Mouse (Mus musculus) CH12.LX (cell line): Measurements from ENCODE around the gene Tnpo2. TPM values are rescaled to one million over a fixed set of nuclear protein-coding genes. Genes with fewer than 3 reads are reported as not detected.

Experiments used
- DNase-seq: peaks from one replicate; pipeline ENCODE4 v3.0.0-alpha.2; 2013; ENCODE audit errors: extremely low read depth
- H3K27ac ChIP-seq: 2 replicates; pipeline ENCODE4 v1.5.1; 2012; ENCODE audit warnings: low read depth, mild to moderate bottlenecking, control low read depth, moderate library complexity; ENCODE audit not compliant: insufficient read depth
- H3K27me3 ChIP-seq: replicated peaks from 2 replicates; pipeline ENCODE3; 2012; ENCODE audit warnings: inconsistent platforms
- H3K36me3 ChIP-seq, 2 experiments: replicated peaks in 1 of 2; 2 replicates each; pipeline versions ENCODE3 to v1.6.1; 2012; ENCODE audit warnings: inconsistent platforms in 1 of 2, low read length in 1 of 2, mild to moderate bottlenecking in 1 of 2, mixed read lengths in 1 of 2, moderate library complexity in 1 of 2; ENCODE audit not compliant: control insufficient read depth in 1 of 2, insufficient read depth in 1 of 2
- H3K4me1 ChIP-seq, 2 experiments: 2 replicates each; pipeline ENCODE4 v1.6.1; 2012; ENCODE audit warnings: inconsistent platforms in 1 of 2, moderate library complexity in 1 of 2; ENCODE audit not compliant: insufficient read depth in 2 of 2, control insufficient read depth in 1 of 2
- H3K4me2 ChIP-seq: 2 replicates; pipeline ENCODE4 v1.6.1; 2012; ENCODE audit warnings: low read depth, mild to moderate bottlenecking, control low read depth; ENCODE audit not compliant: poor library complexity, insufficient read depth, severe bottlenecking
- H3K4me3 ChIP-seq, 3 experiments: fragments of 150-350 bp in 1 of 3; sonication (generic) in 1 of 3; replicated peaks in 1 of 3; 2 replicates each; pipeline versions ENCODE3 to v1.5.1; 2011 to 2012; ENCODE audit warnings: low read depth in 2 of 3, low read length in 2 of 3, mild to moderate bottlenecking in 2 of 3, moderate library complexity in 2 of 3, control low read depth in 1 of 3, improper control_type of control experiment in 1 of 3, inconsistent platforms in 1 of 3, mixed read lengths in 1 of 3; ENCODE audit not compliant: poor library complexity in 1 of 3
- H3K79me2 ChIP-seq: replicated peaks from 2 replicates; pipeline ENCODE4 v1.6.1; 2012; ENCODE audit warnings: mild to moderate bottlenecking, moderate library complexity; ENCODE audit not compliant: control insufficient read depth, poor library complexity, insufficient read depth, severe bottlenecking; ENCODE audit errors: extremely low read depth
- H3K9ac ChIP-seq: 2 replicates; pipeline ENCODE4 v1.6.1; 2012; ENCODE audit warnings: low read depth, mild to moderate bottlenecking, control low read depth, moderate library complexity; ENCODE audit not compliant: insufficient read depth
- H3K9me3 ChIP-seq: replicated peaks from 2 replicates; pipeline ENCODE3; 2012; ENCODE audit warnings: low read length, inconsistent platforms, mixed read lengths
- BHLHE40 ChIP-seq: IDR thresholded peaks from 2 replicates; pipeline ENCODE4 v1.6.1; 2011; ENCODE audit warnings: mild to moderate bottlenecking, low read depth, low read length, improper control_type of control experiment
- CHD1 ChIP-seq: IDR thresholded peaks from 2 replicates; pipeline ENCODE4 v1.6.1; 2012; ENCODE audit warnings: low read depth, low read length, improper control_type of control experiment, inconsistent platforms
- CHD2 ChIP-seq: IDR thresholded peaks from 2 replicates; pipeline ENCODE4 v1.6.1; 2011; ENCODE audit warnings: low read length, improper control_type of control experiment
- CTCF ChIP-seq, 2 experiments: IDR thresholded peaks in 1 of 2; conservative IDR thresholded peaks in 1 of 2; 2 replicates each; pipeline ENCODE4 v1.5.1; 2011 to 2012; ENCODE audit warnings: low read depth in 2 of 2, low read length in 2 of 2, improper control_type of control experiment in 1 of 2, inconsistent platforms in 1 of 2, mild to moderate bottlenecking in 1 of 2, moderate library complexity in 1 of 2
- E2F4 ChIP-seq: IDR thresholded peaks from 2 replicates; pipeline ENCODE4 v1.6.1; 2011; ENCODE audit warnings: low read depth, low read length, improper control_type of control experiment; ENCODE audit not compliant: insufficient replicate concordance
- ELF1 ChIP-seq: IDR thresholded peaks from 2 replicates; pipeline ENCODE4 v1.6.1; 2014; ENCODE audit warnings: low read depth, mild to moderate bottlenecking, inconsistent platforms, low read length, improper control_type of control experiment
- EP300 ChIP-seq: IDR thresholded peaks from 2 replicates; pipeline ENCODE4 v1.6.1; 2011; ENCODE audit warnings: low read length, improper control_type of control experiment
- ETS1 ChIP-seq: conservative IDR thresholded peaks from 2 replicates; pipeline ENCODE4 v1.6.1; 2012; ENCODE audit warnings: low read depth, mild to moderate bottlenecking, inconsistent platforms, low read length, improper control_type of control experiment, moderate library complexity
- GABPA ChIP-seq: IDR thresholded peaks from 2 replicates; pipeline ENCODE4 v1.6.1; 2012; ENCODE audit warnings: low read depth, low read length, improper control_type of control experiment, inconsistent platforms; ENCODE audit not compliant: insufficient replicate concordance
- HCFC1 ChIP-seq: IDR thresholded peaks from 2 replicates; pipeline ENCODE4 v1.6.1; 2012; ENCODE audit warnings: low read depth, mild to moderate bottlenecking, inconsistent platforms, low read length, improper control_type of control experiment
- IRF4 ChIP-seq: IDR thresholded peaks from 2 replicates; pipeline ENCODE4 v1.6.1; 2014; ENCODE audit warnings: low read depth, mild to moderate bottlenecking, inconsistent platforms, low read length, improper control_type of control experiment
- JUN ChIP-seq: IDR thresholded peaks from 2 replicates; pipeline ENCODE4 v1.6.1; 2011; ENCODE audit warnings: low read depth, mild to moderate bottlenecking, low read length, improper control_type of control experiment, moderate library complexity; ENCODE audit not compliant: insufficient read depth
- JUND ChIP-seq: conservative IDR thresholded peaks from 2 replicates; pipeline ENCODE4 v1.6.1; 2011; ENCODE audit warnings: low read depth, low read length, improper control_type of control experiment
- KAT2A ChIP-seq: IDR thresholded peaks from 2 replicates; pipeline ENCODE4 v1.6.1; 2012; ENCODE audit warnings: low read length, improper control_type of control experiment, inconsistent platforms; ENCODE audit not compliant: insufficient replicate concordance
- MAFK ChIP-seq: IDR thresholded peaks from 2 replicates; pipeline ENCODE4 v1.6.1; 2011; ENCODE audit warnings: low read length, improper control_type of control experiment; ENCODE audit not compliant: insufficient replicate concordance
- MAX ChIP-seq: IDR thresholded peaks from 2 replicates; pipeline ENCODE4 v1.6.1; 2011; ENCODE audit warnings: low read length, improper control_type of control experiment
- MAZ ChIP-seq: IDR thresholded peaks from 2 replicates; pipeline ENCODE4 v1.6.1; 2012; ENCODE audit warnings: low read depth, mild to moderate bottlenecking, inconsistent platforms, low read length, improper control_type of control experiment, moderate library complexity
- MEF2A ChIP-seq: IDR thresholded peaks from 2 replicates; pipeline ENCODE4 v1.6.1; 2014; ENCODE audit warnings: low read depth, mild to moderate bottlenecking, inconsistent platforms, low read length, improper control_type of control experiment, borderline replicate concordance
- MXI1 ChIP-seq: IDR thresholded peaks from 2 replicates; pipeline ENCODE4 v1.6.1; 2011; ENCODE audit warnings: mild to moderate bottlenecking, low read depth, low read length, improper control_type of control experiment
- MYC ChIP-seq: IDR thresholded peaks from 2 replicates; pipeline ENCODE4 v1.6.1; 2011; ENCODE audit warnings: low read depth, mild to moderate bottlenecking, improper control_type of control experiment, low read length
- NELFE ChIP-seq: IDR thresholded peaks from 2 replicates; pipeline ENCODE4 v1.6.1; 2011; ENCODE audit warnings: low read depth, low read length, improper control_type of control experiment
- NRF1 ChIP-seq: IDR thresholded peaks from 2 replicates; pipeline ENCODE4 v1.6.1; 2014; ENCODE audit warnings: low read depth, mild to moderate bottlenecking, inconsistent platforms, low read length, improper control_type of control experiment, moderate library complexity
- PAX5 ChIP-seq: IDR thresholded peaks from 2 replicates; pipeline ENCODE4 v1.6.1; 2012; ENCODE audit warnings: low read length, inconsistent platforms, mixed read lengths
- POLR2A ChIP-seq: IDR thresholded peaks from 2 replicates; pipeline ENCODE4 v1.6.1; 2011; ENCODE audit warnings: low read depth, mild to moderate bottlenecking, improper control_type of control experiment, low read length
- POLR2AphosphoS2 ChIP-seq: IDR thresholded peaks from 2 replicates; pipeline ENCODE4 v1.6.1; 2011; ENCODE audit warnings: low read depth, low read length, improper control_type of control experiment
- RAD21 ChIP-seq: IDR thresholded peaks from 2 replicates; pipeline ENCODE4 v1.6.1; 2011; ENCODE audit warnings: low read depth, mild to moderate bottlenecking, low read length, improper control_type of control experiment, moderate library complexity
- RCOR1 ChIP-seq: conservative IDR thresholded peaks from 2 replicates; pipeline ENCODE4 v1.6.1; 2012; ENCODE audit warnings: low read depth, mild to moderate bottlenecking, inconsistent platforms, low read length, improper control_type of control experiment
- SIN3A ChIP-seq: IDR thresholded peaks from 2 replicates; pipeline ENCODE4 v1.6.1; 2012; ENCODE audit warnings: low read length, improper control_type of control experiment, inconsistent platforms
- SMC3 ChIP-seq: IDR thresholded peaks from 2 replicates; pipeline ENCODE4 v1.6.1; 2011; ENCODE audit warnings: low read depth, low read length, improper control_type of control experiment
- TBP ChIP-seq: conservative IDR thresholded peaks from 2 replicates; pipeline ENCODE4 v1.6.1; 2011; ENCODE audit warnings: low read depth, low read length, improper control_type of control experiment
- TCF12 ChIP-seq: IDR thresholded peaks from 2 replicates; pipeline ENCODE4 v1.6.1; 2014; ENCODE audit warnings: low read depth, mild to moderate bottlenecking, inconsistent platforms, low read length, improper control_type of control experiment
- UBTF ChIP-seq: IDR thresholded peaks from 2 replicates; pipeline ENCODE4 v1.6.1; 2012; ENCODE audit warnings: low read depth, mild to moderate bottlenecking, inconsistent platforms, low read length, improper control_type of control experiment, moderate library complexity
- USF1 ChIP-seq: IDR thresholded peaks from 2 replicates; pipeline ENCODE4 v1.6.1; 2014; ENCODE audit warnings: low read depth, mild to moderate bottlenecking, inconsistent platforms, low read length, improper control_type of control experiment
- USF2 ChIP-seq: conservative IDR thresholded peaks from 2 replicates; pipeline ENCODE4 v1.6.1; 2011; ENCODE audit warnings: low read depth, low read length, improper control_type of control experiment
- ZC3H11A ChIP-seq: IDR thresholded peaks from 2 replicates; pipeline ENCODE4 v1.6.1; 2012; ENCODE audit warnings: low read depth, mild to moderate bottlenecking, inconsistent platforms, low read length, improper control_type of control experiment
- ZKSCAN1 ChIP-seq: IDR thresholded peaks from 2 replicates; pipeline ENCODE4 v1.6.1; 2012; ENCODE audit warnings: low read depth, inconsistent platforms, low read length, improper control_type of control experiment, borderline replicate concordance
- ZMIZ1 ChIP-seq: IDR thresholded peaks from 2 replicates; pipeline ENCODE4 v1.6.1; 2012; ENCODE audit warnings: low read depth, mild to moderate bottlenecking, inconsistent platforms, low read length, improper control_type of control experiment
- ZNF384 ChIP-seq: IDR thresholded peaks from 2 replicates; pipeline ENCODE4 v1.6.1; 2012; ENCODE audit warnings: low read depth, low read length, improper control_type of control experiment, inconsistent platforms
- dilution Hi-C: fragments of 300-500 bp; cut with MboI; formaldehyde crosslinking; loops from 2 replicates; pipeline ENCODE4 v1.14.3; 2020; ENCODE audit warnings: low sequenced_read_pairs; ENCODE audit not compliant: extremely low pct_unique_long_range_greater_than_20kb, extremely low pct_ligation_motif_present
- in situ Hi-C: fragments of 300-500 bp; cut with MboI; formaldehyde crosslinking; loops from 3 replicates; pipeline ENCODE4 v1.14.3; 2019; ENCODE audit warnings: low sequenced_read_pairs, low pct_ligation_motif_present, low pct_unique_long_range_greater_than_20kb, mixed read lengths
- polyA plus RNA-seq: library from polyadenylated mRNA; unstranded; fragments of >175 nt; gene quantifications from 2 replicates; pipeline ENCODE4 v1.2.1, GENCODE M21; 2012; ENCODE audit warnings: low read depth; ENCODE audit not compliant: insufficient read length
- total RNA-seq, 2 experiments: library from RNA; depleted of rRNA; stranded (reverse); fragments of 300-350 nt in 1 of 2; fragments of >200 nt in 1 of 2; gene quantifications; 2 replicates each; pipeline ENCODE4 v1.2.3; 2012 to 2014

Gene Tnpo2
- total and polyA plus RNA-seq, 3 experiments: 36.3 to 57.0 (median 48.0) TPM

DNA sequence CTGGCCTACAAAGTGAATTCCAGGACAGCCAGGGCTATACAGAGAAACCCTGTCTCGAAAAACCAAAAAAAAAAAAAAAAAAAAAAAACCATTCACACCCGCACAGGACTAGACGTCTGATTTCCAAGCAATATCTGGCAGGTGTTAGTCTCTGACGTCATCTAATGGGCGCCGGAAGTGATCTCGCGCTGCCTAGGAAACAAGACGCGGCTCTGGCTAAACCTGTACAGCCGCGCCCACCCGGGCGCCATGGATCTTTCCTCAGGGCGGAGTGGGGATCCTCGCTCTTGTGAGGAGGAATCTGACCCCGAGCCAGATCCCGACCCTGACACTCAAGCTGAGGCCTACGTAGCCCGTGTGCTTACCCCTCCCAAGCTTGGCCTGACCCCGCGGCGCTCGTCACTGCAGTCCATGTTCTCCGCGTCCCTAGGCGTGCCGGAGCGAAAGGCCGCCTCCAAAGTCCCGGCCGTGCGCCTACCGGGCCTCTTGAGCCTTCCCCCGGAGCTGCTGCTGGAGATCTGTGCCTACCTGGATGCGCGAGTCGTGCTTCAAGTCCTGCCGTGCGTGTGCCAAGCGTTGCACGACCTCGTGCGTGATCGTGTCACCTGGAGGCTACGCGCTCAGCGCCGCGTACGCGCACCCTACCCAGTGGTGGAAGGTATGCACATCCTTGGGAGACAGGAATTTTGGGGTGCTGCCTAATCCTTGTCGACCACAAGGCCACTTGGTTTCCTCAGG lies 23.3 kb downstream of the Tnpo2 start, which contains the start of gene Fbxw9:
Fbxw9 (plus strand) TSS at position 177 of the 738 bp plus-strand sequence.
- Histone ChIP-seq H3K9ac (peak within 1 kb of the TSS; percentile 83), H3K36me3 (peaks cover 29 to 56% of the 10 kb centered on the region in 2 experiments), H3K4me2 (peak within 1 kb of the TSS; percentile 86), H3K4me3 (peak within 1 kb of the TSS; percentile 85 to 100 (median 93)), H3K79me2 (no peaks in the 10 kb centered on the region), H3K9me3 (no peaks in the 10 kb centered on the region), H3K4me1 (peaks cover 5 to 18% of the 10 kb centered on the region in 2 experiments), H3K27ac (no peak within 1 kb of the TSS), H3K27me3 (no peaks in the 10 kb centered on the region)
- dilution Hi-C loops (no loop called here), in situ Hi-C loops (no loop called here)
- DNase-seq: peak; percentile 94
- TF ChIP-seq RAD21 (no peak), BHLHE40 (peak; percentile 24; the same call in 1 of the 2 replicates), ZNF384 (peak; percentile 85), HCFC1 (peak; percentile 81), E2F4 (no peak), TBP (no peak), ZC3H11A (no peak), EP300 (no peak), CTCF (conservative IDR thresholded peaks at IDR 0.05 in 1 of 2, IDR thresholded peaks at IDR 0.05 in 1 of 2; ENCODE audit: low read depth in 2 of 2, low read length in 2 of 2) (no peak), JUND (0 out of 2 replicates have a peak, but pooled peaks have one; percentile 29), GABPA (no peak), KAT2A (0 out of 2 replicates have a peak, but pooled peaks have one; percentile 40), ETS1 (no peak), POLR2AphosphoS2 (peak; percentile 78; the same call in 1 of the 2 replicates), USF2 (no peak), USF1 (no peak), JUN (0 out of 2 replicates have a peak, but pooled peaks have one; percentile 15), CHD1 (no peak), NRF1 (no peak), ZMIZ1 (no peak), RCOR1 (no peak), SIN3A (peak; percentile 100), MXI1 (peak; percentile 95), MAFK (no peak), UBTF (no peak), MAZ (no peak), PAX5 (no peak), CHD2 (no peak; the same call in 1 of the 2 replicates), POLR2A (peak; percentile 53; the same call in 1 of the 2 replicates), TCF12 (0 out of 2 replicates have a peak, but pooled peaks have one; percentile 17), NELFE (no peak), MEF2A (no peak), MYC (no peak), SMC3 (no peak), IRF4 (peak; percentile 40; the same call in 1 of the 2 replicates), ZKSCAN1 (no peak), ELF1 (peak; percentile 84), MAX (no peak)
